Mouse (Mus musculus): ENCODE measurements around the gene Wasf3. TPM values are rescaled to one million over a fixed set of nuclear protein-coding genes. Genes with fewer than 3 reads are reported as not detected.

Gene Wasf3
- polyA plus RNA-seq, 1 experiment from 2014 or later = 0.31 TPM

GRCm38 (mm10) chr5:146431821-146432220, 47.0 kb downstream of the Wasf3 start:
- H3K9me3 ChIP-seq (ENCODE audit: low read length) = no peaks in the 10 kb centered on the region
- H3K4me1 ChIP-seq (ENCODE audit: insufficient read depth, low read depth, low read length) = no peaks in the 10 kb centered on the region
- no peak overlapping the region for H3K4me3 ChIP-seq (ENCODE audit: low read depth, low read length)
- TF ChIP-seq CTCF (IDR thresholded peaks at IDR 0.05) = no peak
- no peak for TF ChIP-seq EP300 (IDR thresholded peaks at IDR 0.05)
- WGBS = 70% methylated on average over 3 of the region's 3 CpGs
- ATAC-seq (no peak), DNase-seq (ENCODE audit: low spot score) (no peak)
- no peaks in the 10 kb centered on the region for H3K27me3 ChIP-seq (replicated peaks; ENCODE audit: insufficient read depth, low read length)
- H3K27ac ChIP-seq (ENCODE audit: low read length) = no peak overlapping the region
- H3K36me3 ChIP-seq (ENCODE audit: insufficient read depth, low read length) = no peaks in the 10 kb centered on the region
- no peak overlapping the region for H3K4me2 ChIP-seq (replicated peaks; ENCODE audit: low read depth, low read length)
- H3K9ac ChIP-seq (replicated peaks; ENCODE audit: low read depth) = no peak overlapping the region

GRCm38 (mm10) chr5:146432476-146432875, 47.7 kb downstream of the Wasf3 start:
- ATAC-seq (no peak), DNase-seq (ENCODE audit: low spot score) (no peak)
- Histone ChIP-seq H3K36me3 (ENCODE audit: insufficient read depth, low read length) (no peaks in the 10 kb centered on the region), H3K9ac (replicated peaks; ENCODE audit: low read depth) (no peak overlapping the region), H3K4me1 (ENCODE audit: insufficient read depth, low read depth, low read length) (no peaks in the 10 kb centered on the region), H3K4me2 (replicated peaks; ENCODE audit: low read depth, low read length) (no peak overlapping the region), H3K27ac (ENCODE audit: low read length) (no peak overlapping the region), H3K4me3 (ENCODE audit: low read depth, low read length) (no peak overlapping the region), H3K9me3 (ENCODE audit: low read length) (no peaks in the 10 kb centered on the region), H3K27me3 (replicated peaks; ENCODE audit: insufficient read depth, low read length) (no peaks in the 10 kb centered on the region)
- WGBS = 66% methylated on average over 6 of the region's 6 CpGs
- TF ChIP-seq EP300 (IDR thresholded peaks at IDR 0.05) (no peak), CTCF (IDR thresholded peaks at IDR 0.05) (no peak)

DNA sequence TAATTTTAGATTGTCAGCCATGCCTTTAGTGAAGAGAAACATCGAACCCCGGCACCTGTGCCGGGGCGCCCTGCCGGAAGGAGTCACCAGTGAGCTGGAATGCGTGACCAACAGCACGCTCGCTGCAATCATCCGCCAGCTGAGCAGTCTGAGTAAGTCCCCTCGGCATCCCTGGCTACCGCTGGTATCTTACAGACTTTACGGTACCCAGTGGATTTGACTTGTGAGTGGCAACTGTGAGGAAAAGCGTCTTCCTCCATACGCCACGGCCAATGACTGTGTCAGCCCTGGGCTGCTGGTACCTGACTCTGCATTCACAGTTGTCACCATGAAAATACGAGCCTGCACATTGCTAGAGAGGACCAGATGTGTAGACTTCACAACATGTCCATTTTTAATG, 50.5 kb downstream of the Wasf3 start:
- DNase-seq (ENCODE audit: low spot score) (no peak), ATAC-seq (no peak)
- Histone ChIP-seq H3K9ac (replicated peaks; ENCODE audit: low read depth) (no peak overlapping the region), H3K4me2 (replicated peaks; ENCODE audit: low read depth, low read length) (no peak overlapping the region), H3K4me3 (ENCODE audit: low read depth, low read length) (no peak overlapping the region), H3K9me3 (ENCODE audit: low read length) (no peaks in the 10 kb centered on the region), H3K27ac (ENCODE audit: low read length) (no peak overlapping the region), H3K27me3 (replicated peaks; ENCODE audit: insufficient read depth, low read length) (no peaks in the 10 kb centered on the region), H3K4me1 (ENCODE audit: insufficient read depth, low read depth, low read length) (no peaks in the 10 kb centered on the region), H3K36me3 (ENCODE audit: insufficient read depth, low read length) (no peaks in the 10 kb centered on the region)
- 94% methylated on average over 16 of the region's 16 CpGs for WGBS
- TF ChIP-seq CTCF (IDR thresholded peaks at IDR 0.05) = no peak
- no peak for TF ChIP-seq EP300 (IDR thresholded peaks at IDR 0.05)

GRCm38 (mm10) chr5:146436796-146437195, 52.0 kb downstream of the Wasf3 start:
- Histone ChIP-seq H3K4me3 (ENCODE audit: low read depth, low read length) (no peak overlapping the region), H3K36me3 (ENCODE audit: insufficient read depth, low read length) (no peaks in the 10 kb centered on the region), H3K9me3 (ENCODE audit: low read length) (no peaks in the 10 kb centered on the region), H3K4me1 (ENCODE audit: insufficient read depth, low read depth, low read length) (no peaks in the 10 kb centered on the region), H3K4me2 (replicated peaks; ENCODE audit: low read depth, low read length) (no peak overlapping the region), H3K9ac (replicated peaks; ENCODE audit: low read depth) (no peak overlapping the region), H3K27ac (ENCODE audit: low read length) (no peak overlapping the region), H3K27me3 (replicated peaks; ENCODE audit: insufficient read depth, low read length) (no peaks in the 10 kb centered on the region)
- DNase-seq (ENCODE audit: low spot score) = no peak
- TF ChIP-seq CTCF (IDR thresholded peaks at IDR 0.05) (no peak), EP300 (IDR thresholded peaks at IDR 0.05) (no peak)
- no peak for ATAC-seq
- 93% methylated on average over 11 of the region's 11 CpGs for WGBS

DNA sequence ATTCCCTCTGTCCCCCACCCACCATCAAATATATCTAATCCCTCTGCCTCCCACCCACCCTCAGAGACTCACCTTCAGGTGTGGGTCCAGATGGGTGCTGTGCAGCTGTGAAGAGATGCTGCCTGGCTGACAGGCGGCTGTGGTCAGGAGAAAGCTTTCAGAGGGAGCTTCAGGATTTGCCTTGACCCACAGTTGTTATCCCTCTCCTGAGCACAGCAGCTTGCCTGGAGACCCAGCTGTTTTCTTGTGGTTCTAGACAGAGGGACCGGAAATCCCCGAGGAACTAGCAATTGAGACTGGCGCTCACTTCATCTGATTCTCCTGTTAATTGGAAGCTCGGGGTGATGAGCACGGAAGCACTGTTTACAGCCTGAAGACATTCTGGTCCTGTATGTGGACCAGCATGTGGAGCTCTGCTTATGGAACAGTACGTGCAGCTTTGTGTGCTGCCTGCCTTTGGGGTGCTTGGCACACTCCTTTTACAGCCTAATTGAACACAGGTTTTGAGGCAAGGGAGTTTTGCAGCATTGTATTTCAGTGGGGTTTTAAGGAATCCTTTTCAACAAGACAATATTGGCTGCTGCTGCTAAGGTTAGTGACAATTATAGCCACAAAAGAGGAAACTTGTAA, 54.5 kb downstream of the Wasf3 start:
- no peak overlapping the region for H3K9ac ChIP-seq (replicated peaks; ENCODE audit: low read depth)
- ATAC-seq = no peak
- no peak for DNase-seq (ENCODE audit: low spot score)
- TF ChIP-seq CTCF (IDR thresholded peaks at IDR 0.05) (no peak), EP300 (IDR thresholded peaks at IDR 0.05) (no peak)
- H3K9me3 ChIP-seq (ENCODE audit: low read length) = no peaks in the 10 kb centered on the region
- no peak overlapping the region for H3K4me2 ChIP-seq (replicated peaks; ENCODE audit: low read depth, low read length)
- no peaks in the 10 kb centered on the region for H3K4me1 ChIP-seq (ENCODE audit: insufficient read depth, low read depth, low read length)
- no peaks in the 10 kb centered on the region for H3K27me3 ChIP-seq (replicated peaks; ENCODE audit: insufficient read depth, low read length)
- no peak overlapping the region for H3K4me3 ChIP-seq (ENCODE audit: low read depth, low read length)
- no peaks in the 10 kb centered on the region for H3K36me3 ChIP-seq (ENCODE audit: insufficient read depth, low read length)
- no peak overlapping the region for H3K27ac ChIP-seq (ENCODE audit: low read length)
- 91% methylated on average over 7 of the region's 7 CpGs for WGBS

DNA sequence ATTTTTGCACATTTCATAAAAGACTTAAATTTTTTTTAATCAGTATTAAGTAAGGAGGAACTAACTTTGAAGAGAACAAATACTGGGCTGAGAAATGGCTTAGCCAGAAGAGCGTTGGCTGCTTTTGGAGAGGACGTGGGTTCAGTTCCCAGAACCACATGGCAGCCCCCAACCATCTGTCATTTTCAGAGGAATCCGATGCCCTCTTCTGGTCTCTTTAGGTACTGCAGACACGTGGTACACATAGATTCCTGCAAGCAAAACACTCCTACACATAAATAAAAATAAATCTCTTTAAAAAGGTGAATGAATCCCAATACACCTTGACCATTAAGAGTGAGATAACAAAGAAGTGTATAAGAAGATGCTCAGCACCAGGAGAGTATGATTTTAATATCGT, 55.5 kb downstream of the Wasf3 start:
- 93% methylated on average over 5 of the region's 5 CpGs for WGBS
- no peak overlapping the region for H3K27ac ChIP-seq (ENCODE audit: low read length)
- ATAC-seq (no peak), DNase-seq (ENCODE audit: low spot score) (no peak)
- no peak overlapping the region for H3K4me2 ChIP-seq (replicated peaks; ENCODE audit: low read depth, low read length)
- no peaks in the 10 kb centered on the region for H3K4me1 ChIP-seq (ENCODE audit: insufficient read depth, low read depth, low read length)
- no peaks in the 10 kb centered on the region for H3K36me3 ChIP-seq (ENCODE audit: insufficient read depth, low read length)
- H3K9me3 ChIP-seq (ENCODE audit: low read length) = no peaks in the 10 kb centered on the region
- no peak for TF ChIP-seq EP300 (IDR thresholded peaks at IDR 0.05)
- 0 out of 2 replicates have a peak, but pooled peaks have one; percentile 7 for TF ChIP-seq CTCF (IDR thresholded peaks at IDR 0.05)
- no peak overlapping the region for H3K9ac ChIP-seq (replicated peaks; ENCODE audit: low read depth)
- no peak overlapping the region for H3K4me3 ChIP-seq (ENCODE audit: low read depth, low read length)
- no peaks in the 10 kb centered on the region for H3K27me3 ChIP-seq (replicated peaks; ENCODE audit: insufficient read depth, low read length)

DNA sequence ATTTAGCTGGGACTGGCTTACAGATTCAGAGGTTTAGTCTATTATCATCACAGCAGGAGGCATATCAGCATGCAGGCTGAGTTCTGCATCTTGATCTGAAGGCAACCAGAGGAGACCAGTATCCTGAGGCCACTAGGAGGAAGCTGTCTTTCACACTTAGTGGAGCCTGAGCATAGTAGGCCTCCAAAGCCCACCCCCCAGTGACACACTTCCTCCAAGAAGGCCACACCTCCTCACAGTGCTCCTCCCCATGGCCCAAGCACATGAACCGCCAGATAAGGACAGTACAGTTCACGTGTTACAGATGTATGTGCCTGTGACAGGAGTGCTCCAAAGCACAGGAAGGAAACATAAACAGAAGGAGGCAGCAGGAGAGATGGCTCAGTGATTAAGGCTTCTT, 58.0 kb downstream of the Wasf3 start:
- no peak for ATAC-seq
- H3K9me3 ChIP-seq (ENCODE audit: low read length) = no peaks in the 10 kb centered on the region
- DNase-seq (ENCODE audit: low spot score) = no peak
- no peak overlapping the region for H3K4me3 ChIP-seq (ENCODE audit: low read depth, low read length)
- WGBS = 48% methylated on average over 2 of the region's 2 CpGs
- no peak overlapping the region for H3K27ac ChIP-seq (ENCODE audit: low read length)
- TF ChIP-seq CTCF (IDR thresholded peaks at IDR 0.05) (no peak), EP300 (IDR thresholded peaks at IDR 0.05) (no peak)
- H3K36me3 ChIP-seq (ENCODE audit: insufficient read depth, low read length) = no peaks in the 10 kb centered on the region
- no peak overlapping the region for H3K9ac ChIP-seq (replicated peaks; ENCODE audit: low read depth)
- no peaks in the 10 kb centered on the region for H3K27me3 ChIP-seq (replicated peaks; ENCODE audit: insufficient read depth, low read length)
- no peaks in the 10 kb centered on the region for H3K4me1 ChIP-seq (ENCODE audit: insufficient read depth, low read depth, low read length)
- H3K4me2 ChIP-seq (replicated peaks; ENCODE audit: low read depth, low read length) = no peak overlapping the region

Measured in lung, postnatal 0 days (tissue).